Comparison of ENCODE assay signal across 16 mouse cellular contexts in genomic region chr16:44988667-44989357, GRCm38 (mm10). TPM values are rescaled to one million over a fixed set of nuclear protein-coding genes. Genes with fewer than 3 reads are reported as not detected.
"Had no signal": no experiment of that assay in that cellular context is flagged by ENCODE, and none has a peak within 500 bp of the region (broad histone marks: within the 10 kb centered on the region; RNA-seq: fewer than 3 reads in every experiment).

No protein-coding gene starts in this region.

- DNase-seq: kidney, adult 18-20 months; kidney, postnatal 14 days; right cerebral cortex, postnatal 14 days; thymus, postnatal 36 days had no signal

- H3K4me1 ChIP-seq: intestine, embryonic 15.5 days; limb, embryonic 15.5 days; lung, embryonic 15.5 days; midbrain, embryonic 13.5 days; neural tube, embryonic 12.5 days had no signal

- H3K27ac ChIP-seq: intestine, embryonic 15.5 days; left cerebral cortex, adult 2 months; limb, embryonic 15.5 days; liver, embryonic 14.5 days; lung, embryonic 15.5 days; midbrain, embryonic 13.5 days; neural tube, embryonic 12.5 days had no signal

- H3K27me3 ChIP-seq: intestine, embryonic 15.5 days; limb, embryonic 15.5 days; lung, embryonic 15.5 days; midbrain, embryonic 13.5 days; neural tube, embryonic 12.5 days had no signal

- H3K36me3 ChIP-seq: intestine, embryonic 15.5 days; limb, embryonic 15.5 days; lung, embryonic 15.5 days; midbrain, embryonic 13.5 days; neural tube, embryonic 12.5 days had no signal

- H3K4me3 ChIP-seq: intestine, embryonic 15.5 days; left cerebral cortex, adult 2 months; limb, embryonic 15.5 days; lung, embryonic 15.5 days; midbrain, embryonic 13.5 days; neural tube, embryonic 12.5 days had no signal

- H3K9me3 ChIP-seq: intestine, embryonic 15.5 days; limb, embryonic 15.5 days; lung, embryonic 15.5 days; midbrain, embryonic 13.5 days; neural tube, embryonic 12.5 days had no signal

- ATAC-seq: intestine, embryonic 15.5 days; midbrain, embryonic 13.5 days had no signal

- H3K9ac ChIP-seq: intestine, embryonic 15.5 days; limb, embryonic 15.5 days; liver, embryonic 14.5 days; lung, embryonic 15.5 days; midbrain, embryonic 13.5 days; neural tube, embryonic 12.5 days had no signal

- H3K4me2 ChIP-seq: intestine, embryonic 15.5 days; limb, embryonic 15.5 days; lung, embryonic 15.5 days; midbrain, embryonic 13.5 days; neural tube, embryonic 12.5 days had no signal

RNA-seq across cellular contexts. Expression of gene Cd200r3, which starts 45.3 kb away (rescaled TPM):
- total RNA-seq: layer of hippocampus, postnatal 25 days; left cerebral cortex, adult 2 months; left cerebral cortex, postnatal 14 days had no signal
- polyA plus RNA-seq: kidney, embryonic 14.5 days; limb, embryonic 11.5 days; midbrain, embryonic 13.5 days; neural tube, embryonic 12.5 days; small intestine, adult 2 months had no signal
